Mouse (Mus musculus): Measurements from ENCODE around the gene Pink1. TPM values are rescaled to one million over a fixed set of nuclear protein-coding genes. Genes with fewer than 3 reads are reported as not detected.

Gene Pink1
- polyA plus RNA-seq (2012; rRNA removed) = 82.3 and 103 TPM in 2 replicates

DNA sequence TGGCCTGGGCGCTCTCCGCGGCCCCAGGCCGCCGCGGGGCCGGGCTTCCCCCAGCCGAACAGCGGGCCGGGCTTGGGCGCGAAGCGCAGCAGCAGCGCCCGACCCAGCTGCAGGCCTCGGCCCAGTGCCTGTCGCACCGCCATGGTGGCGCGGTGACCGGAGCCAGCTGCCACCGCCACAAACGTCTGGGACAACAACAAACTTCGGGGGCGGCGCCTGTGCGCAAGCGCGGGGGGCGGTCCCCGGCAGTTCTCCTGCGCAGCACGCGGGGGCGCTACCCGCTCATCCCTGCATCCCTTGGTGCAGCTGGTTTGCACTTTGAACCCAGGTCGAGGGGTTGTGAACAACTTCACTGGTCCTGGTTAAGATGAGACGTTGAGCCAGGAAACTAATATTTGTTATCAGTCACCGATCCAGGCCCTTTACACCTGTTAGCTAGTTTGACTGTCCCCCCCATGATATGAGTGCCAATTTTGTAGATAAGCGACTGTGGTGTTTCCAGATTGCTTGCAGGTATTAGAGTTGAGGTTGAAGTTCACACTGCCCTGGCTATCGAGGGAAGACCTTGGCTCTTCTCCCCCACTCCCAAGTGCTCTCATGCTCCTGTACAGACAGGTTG lies at the start of gene Pink1:
Gene Pink1 (minus strand): TSS at position 231 of the 619 bp plus-strand sequence.
- peak; percentile 83 for TF ChIP-seq POLR2A (IDR thresholded peaks at IDR 0.05; ENCODE audit: control insufficient read depth, extremely low read depth, insufficient read depth, low read length, poor library complexity)
- peak; percentile 89 for TF ChIP-seq CTCF (IDR thresholded peaks at IDR 0.05; ENCODE audit: borderline replicate concordance, control insufficient read depth, extremely low read depth, insufficient read depth, low read length, poor library complexity)
- Histone ChIP-seq H3K36me3 (ENCODE audit: control insufficient read depth, insufficient read depth, low read length) (no peaks in the 10 kb centered on the region), H3K27me3 (ENCODE audit: control insufficient read depth, insufficient read depth, low read length) (no peaks in the 10 kb centered on the region), H3K4me1 (replicated peaks; ENCODE audit: control insufficient read depth, insufficient read depth, low read length) (peaks cover 2% of the 10 kb centered on the region), H3K4me3 (ENCODE audit: control insufficient read depth, insufficient read depth, low read length) (peak within 1 kb of the TSS; percentile 81), H3K27ac (ENCODE audit: control insufficient read depth, insufficient read depth, low read length) (peak within 1 kb of the TSS; percentile 77)
- DNase-seq = peak; percentile 93
- 4% methylated on average over 41 of the region's 41 CpGs for WGBS

DNA sequence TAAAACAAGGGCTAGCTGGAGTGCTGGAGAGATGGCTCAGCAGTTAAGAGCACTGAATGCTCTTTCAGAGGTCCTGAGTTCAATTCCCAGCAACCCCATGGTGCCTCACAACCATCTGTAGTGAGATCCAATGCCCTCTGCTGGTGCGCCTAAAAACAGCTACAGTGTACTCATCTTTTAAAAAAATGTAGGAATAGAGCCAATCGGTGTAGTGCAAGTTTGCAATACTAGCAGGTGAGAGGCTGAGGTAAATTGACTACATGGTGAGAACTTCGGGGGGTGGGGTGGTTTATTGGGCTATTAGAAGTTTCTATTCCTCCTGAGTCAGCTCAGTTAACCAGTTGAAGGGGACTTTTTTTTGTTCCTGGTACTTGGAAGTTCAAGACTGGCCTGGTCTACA lies 49.0 kb upstream of the Pink1 start:
- 92% methylated on average over 3 of the region's 3 CpGs for WGBS
- Histone ChIP-seq H3K36me3 (ENCODE audit: control insufficient read depth, insufficient read depth, low read length) (no peaks in the 10 kb centered on the region), H3K27ac (ENCODE audit: control insufficient read depth, insufficient read depth, low read length) (no peak overlapping the region), H3K4me3 (ENCODE audit: control insufficient read depth, insufficient read depth, low read length) (no peak overlapping the region), H3K27me3 (ENCODE audit: control insufficient read depth, insufficient read depth, low read length) (no peaks in the 10 kb centered on the region), H3K4me1 (replicated peaks; ENCODE audit: control insufficient read depth, insufficient read depth, low read length) (no peaks in the 10 kb centered on the region)
- TF ChIP-seq POLR2A (IDR thresholded peaks at IDR 0.05; ENCODE audit: control insufficient read depth, extremely low read depth, insufficient read depth, low read length, poor library complexity) = no peak
- no peak for TF ChIP-seq CTCF (IDR thresholded peaks at IDR 0.05; ENCODE audit: borderline replicate concordance, control insufficient read depth, extremely low read depth, insufficient read depth, low read length, poor library complexity)
- DNase-seq = no peak

DNA sequence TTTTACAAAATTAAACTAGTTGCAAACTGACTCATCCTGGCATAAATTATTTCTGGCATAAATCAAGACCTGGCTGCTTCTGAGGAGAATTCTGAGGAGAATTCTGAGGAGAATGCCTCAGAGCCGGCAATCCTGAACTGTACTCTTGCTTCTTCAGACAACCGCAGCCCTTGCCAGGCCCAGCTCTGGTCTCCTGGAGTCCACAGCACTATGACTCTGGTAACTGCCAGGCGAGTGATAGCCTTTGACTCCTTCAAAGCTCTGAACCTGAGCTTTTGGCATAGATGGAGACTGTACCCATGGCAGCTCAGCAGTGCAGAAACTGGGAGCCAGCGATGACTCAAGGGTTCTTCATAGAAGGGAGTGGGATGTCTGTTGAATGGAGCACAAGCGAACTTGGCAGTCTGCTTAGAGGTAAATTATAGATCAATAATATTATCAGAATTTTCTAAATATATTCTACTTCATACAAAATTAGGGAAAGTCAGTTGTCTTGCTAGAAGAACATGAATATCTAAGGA lies 44.9 kb upstream of the Pink1 start:
- TF ChIP-seq CTCF (IDR thresholded peaks at IDR 0.05; ENCODE audit: borderline replicate concordance, control insufficient read depth, extremely low read depth, insufficient read depth, low read length, poor library complexity) (no peak), POLR2A (IDR thresholded peaks at IDR 0.05; ENCODE audit: control insufficient read depth, extremely low read depth, insufficient read depth, low read length, poor library complexity) (no peak)
- no peak overlapping the region for H3K4me3 ChIP-seq (ENCODE audit: control insufficient read depth, insufficient read depth, low read length)
- H3K36me3 ChIP-seq (ENCODE audit: control insufficient read depth, insufficient read depth, low read length) = no peaks in the 10 kb centered on the region
- no peaks in the 10 kb centered on the region for H3K4me1 ChIP-seq (replicated peaks; ENCODE audit: control insufficient read depth, insufficient read depth, low read length)
- no peak for DNase-seq
- 95% methylated on average over 5 of the region's 5 CpGs for WGBS
- peaks cover 4% of the 10 kb centered on the region; the same call in 1 of the 2 replicates for H3K27me3 ChIP-seq (ENCODE audit: control insufficient read depth, insufficient read depth, low read length)
- no peak overlapping the region for H3K27ac ChIP-seq (ENCODE audit: control insufficient read depth, insufficient read depth, low read length)

DNA sequence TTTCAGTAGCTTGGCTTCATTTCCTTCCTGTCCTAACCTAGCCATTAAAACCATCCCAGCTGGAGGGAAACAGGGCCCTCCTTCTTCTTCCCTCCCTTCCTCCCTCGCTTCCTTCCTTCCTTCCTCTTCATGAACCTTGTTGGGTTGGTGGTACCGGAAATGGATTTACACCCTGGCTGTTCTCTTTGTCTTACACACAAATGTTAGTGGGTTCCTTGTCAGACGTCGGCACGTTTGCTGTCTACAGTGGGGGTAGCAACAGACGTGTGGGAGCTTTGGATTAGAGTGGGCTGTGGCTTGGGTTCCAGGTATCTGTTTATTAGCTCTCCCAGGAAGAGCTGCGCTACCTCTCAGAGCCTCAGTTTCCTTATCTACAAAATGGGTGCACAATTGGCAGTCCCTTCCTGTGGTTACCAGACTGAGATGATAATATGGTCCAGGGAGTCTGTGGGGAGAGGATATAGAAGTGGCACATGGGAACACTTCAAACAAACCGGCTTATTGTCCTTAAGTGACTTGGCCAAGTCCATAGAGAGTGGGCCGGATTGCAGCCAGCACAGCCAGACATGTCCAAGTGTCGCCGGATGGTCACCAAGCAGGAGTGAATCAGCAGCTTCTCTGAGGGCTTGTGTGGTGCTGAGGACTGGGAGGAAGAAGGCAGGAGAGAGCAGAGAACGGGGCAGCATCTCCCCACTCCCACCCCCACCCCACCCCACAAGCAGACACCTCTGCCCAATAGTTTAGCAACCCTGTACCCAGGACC lies 42.6 kb upstream of the Pink1 start:
- Histone ChIP-seq H3K4me1 (replicated peaks; ENCODE audit: control insufficient read depth, insufficient read depth, low read length) (no peaks in the 10 kb centered on the region), H3K27ac (ENCODE audit: control insufficient read depth, insufficient read depth, low read length) (no peak overlapping the region), H3K36me3 (ENCODE audit: control insufficient read depth, insufficient read depth, low read length) (no peaks in the 10 kb centered on the region), H3K27me3 (ENCODE audit: control insufficient read depth, insufficient read depth, low read length) (peaks cover 4% of the 10 kb centered on the region; the same call in 1 of the 2 replicates), H3K4me3 (ENCODE audit: control insufficient read depth, insufficient read depth, low read length) (no peak overlapping the region)
- no peak for DNase-seq
- 41% methylated on average over 12 of the region's 12 CpGs for WGBS
- TF ChIP-seq CTCF (IDR thresholded peaks at IDR 0.05; ENCODE audit: borderline replicate concordance, control insufficient read depth, extremely low read depth, insufficient read depth, low read length, poor library complexity) (no peak), POLR2A (IDR thresholded peaks at IDR 0.05; ENCODE audit: control insufficient read depth, extremely low read depth, insufficient read depth, low read length, poor library complexity) (no peak)

DNA sequence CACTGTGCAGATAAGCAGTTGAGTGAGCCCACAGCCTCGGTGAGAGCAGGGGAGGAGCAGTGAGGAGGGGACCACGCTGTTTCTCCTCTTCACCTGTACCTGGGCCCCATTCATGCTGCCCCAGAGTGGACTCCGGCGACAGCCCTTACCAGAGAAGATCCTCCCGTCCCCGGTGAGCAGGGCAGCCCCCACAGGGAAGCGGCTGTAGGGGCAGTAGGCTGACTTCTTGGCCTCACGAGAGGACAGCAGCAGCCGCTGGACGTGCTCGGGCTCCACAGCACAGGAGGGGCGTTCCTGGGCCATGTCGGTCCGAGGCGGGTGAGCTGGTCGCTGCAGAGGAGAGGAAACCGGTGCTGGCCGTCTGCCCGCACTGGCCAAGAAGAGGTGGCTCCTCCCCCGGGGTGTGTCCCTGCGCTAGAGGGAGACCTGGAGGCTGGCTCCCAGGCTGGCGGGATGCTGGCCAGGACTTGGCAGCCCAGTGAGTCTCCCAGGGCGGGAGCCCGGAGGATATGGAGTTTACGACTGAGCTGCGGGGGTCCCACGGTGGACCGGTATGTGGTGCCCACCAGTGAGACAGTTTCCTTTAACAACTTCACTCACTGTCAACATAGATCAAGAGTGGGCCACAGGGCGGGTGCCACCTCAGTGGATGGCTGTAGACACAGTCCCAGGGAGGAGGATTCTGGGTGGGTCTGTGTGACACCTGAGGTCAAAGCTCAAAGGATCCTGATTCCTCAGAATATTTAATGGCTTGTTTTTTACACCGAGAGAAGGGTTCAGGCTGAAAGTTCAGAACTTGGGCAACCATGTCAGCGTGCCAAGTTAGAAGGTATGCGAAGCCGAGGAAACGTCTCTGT lies 41.8 kb upstream of the Pink1 start, which contains the start of gene Cda:
Gene Cda (minus strand): TSS at position 352 of the 857 bp plus-strand sequence.
- no peak within 1 kb of the TSS for H3K27ac ChIP-seq (ENCODE audit: control insufficient read depth, insufficient read depth, low read length)
- no peaks in the 10 kb centered on the region for H3K4me1 ChIP-seq (replicated peaks; ENCODE audit: control insufficient read depth, insufficient read depth, low read length)
- H3K4me3 ChIP-seq (ENCODE audit: control insufficient read depth, insufficient read depth, low read length) = no peak within 1 kb of the TSS
- peaks cover 4% of the 10 kb centered on the region; the same call in 1 of the 2 replicates for H3K27me3 ChIP-seq (ENCODE audit: control insufficient read depth, insufficient read depth, low read length)
- 5% methylated on average over 34 of the region's 34 CpGs for WGBS
- no peaks in the 10 kb centered on the region for H3K36me3 ChIP-seq (ENCODE audit: control insufficient read depth, insufficient read depth, low read length)
- no peak for TF ChIP-seq POLR2A (IDR thresholded peaks at IDR 0.05; ENCODE audit: control insufficient read depth, extremely low read depth, insufficient read depth, low read length, poor library complexity)
- TF ChIP-seq CTCF (IDR thresholded peaks at IDR 0.05; ENCODE audit: borderline replicate concordance, control insufficient read depth, extremely low read depth, insufficient read depth, low read length, poor library complexity) = no peak
- no peak for DNase-seq

DNA sequence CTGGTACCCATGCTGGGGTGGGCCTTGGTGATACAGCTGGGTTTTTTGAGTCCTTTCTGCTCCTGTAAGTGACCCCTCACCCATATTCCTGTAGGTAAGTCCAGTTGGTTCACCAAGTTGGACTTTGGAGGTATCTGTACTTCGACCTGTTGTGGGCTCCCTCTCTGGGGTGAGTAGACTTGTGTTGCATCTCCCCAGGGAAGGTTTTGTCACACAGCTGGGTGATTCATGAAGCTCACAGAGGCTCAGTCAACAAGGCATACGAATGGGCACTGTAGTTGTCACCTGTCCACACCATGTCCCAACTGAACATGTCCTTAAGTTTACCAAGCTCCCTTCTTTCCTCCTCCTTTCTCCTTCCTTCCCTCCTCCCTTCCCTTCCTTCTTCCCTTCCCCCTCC lies 40.5 kb upstream of the Pink1 start:
- no peak overlapping the region for H3K27ac ChIP-seq (ENCODE audit: control insufficient read depth, insufficient read depth, low read length)
- H3K27me3 ChIP-seq (ENCODE audit: control insufficient read depth, insufficient read depth, low read length) = peaks cover 4% of the 10 kb centered on the region; the same call in 1 of the 2 replicates
- H3K36me3 ChIP-seq (ENCODE audit: control insufficient read depth, insufficient read depth, low read length) = no peaks in the 10 kb centered on the region
- TF ChIP-seq CTCF (IDR thresholded peaks at IDR 0.05; ENCODE audit: borderline replicate concordance, control insufficient read depth, extremely low read depth, insufficient read depth, low read length, poor library complexity) = no peak
- no peak for TF ChIP-seq POLR2A (IDR thresholded peaks at IDR 0.05; ENCODE audit: control insufficient read depth, extremely low read depth, insufficient read depth, low read length, poor library complexity)
- WGBS = 75% methylated on average over 2 of the region's 2 CpGs
- no peak for DNase-seq
- H3K4me3 ChIP-seq (ENCODE audit: control insufficient read depth, insufficient read depth, low read length) = no peak overlapping the region
- no peaks in the 10 kb centered on the region for H3K4me1 ChIP-seq (replicated peaks; ENCODE audit: control insufficient read depth, insufficient read depth, low read length)
